Mouse (Mus musculus) testis, adult 2 months (tissue): ENCODE measurements around the gene F12. TPM values are rescaled to one million over a fixed set of nuclear protein-coding genes. Genes with fewer than 3 reads are reported as not detected.
"Not testable (repeated sequence)": the region's sequence is repeated elsewhere in the genome, so short reads cannot be mapped to it uniquely, and the experiment has no call there.

Experiments
- H3K27ac ChIP-seq: fragments of 200-500 bp; 2 replicates; pipeline ENCODE4 v1.5.1; 2012; ENCODE audit warnings: low read depth, low read length; ENCODE audit not compliant: control insufficient read depth, insufficient read depth
- H3K27me3 ChIP-seq: fragments of 200-500 bp; 2 replicates; pipeline ENCODE4 v1.6.1; 2012; ENCODE audit warnings: mild to moderate bottlenecking, low read length, moderate library complexity; ENCODE audit not compliant: control insufficient read depth, insufficient read depth
- H3K36me3 ChIP-seq: fragments of 200-500 bp; 2 replicates; pipeline ENCODE4 v1.6.1; 2012; ENCODE audit warnings: mild to moderate bottlenecking, low read length; ENCODE audit not compliant: control insufficient read depth, insufficient read depth
- H3K4me1 ChIP-seq: fragments of 200-500 bp; 2 replicates; pipeline ENCODE4 v1.6.1; 2012; ENCODE audit warnings: low read length; ENCODE audit not compliant: control insufficient read depth, insufficient read depth
- H3K4me3 ChIP-seq: fragments of 200-500 bp; 2 replicates; pipeline ENCODE4 v1.5.1; 2012; ENCODE audit warnings: low read depth, mild to moderate bottlenecking, low read length, moderate library complexity, mixed read lengths; ENCODE audit not compliant: control insufficient read depth
- CTCF ChIP-seq: fragments of 200-500 bp; IDR thresholded peaks from 2 replicates; pipeline ENCODE4 v1.5.1; 2012; ENCODE audit warnings: low read depth, mild to moderate bottlenecking, inconsistent platforms, low read length, moderate library complexity; ENCODE audit not compliant: control insufficient read depth, insufficient read depth, insufficient replicate concordance
- POLR2A ChIP-seq: fragments of 200-500 bp; IDR thresholded peaks from 2 replicates; pipeline ENCODE4 v1.6.1; 2012; ENCODE audit warnings: low read depth, mild to moderate bottlenecking, inconsistent platforms, low read length, moderate library complexity; ENCODE audit not compliant: control insufficient read depth
- polyA plus RNA-seq: library from polyadenylated mRNA; depleted of rRNA; stranded (reverse); fragments of >200 nt; gene quantifications from 2 replicates; pipeline ENCODE4 v1.2.3, GENCODE M21; 2012

Gene F12
- polyA plus RNA-seq, 1 experiment = 3.0 TPM

DNA sequence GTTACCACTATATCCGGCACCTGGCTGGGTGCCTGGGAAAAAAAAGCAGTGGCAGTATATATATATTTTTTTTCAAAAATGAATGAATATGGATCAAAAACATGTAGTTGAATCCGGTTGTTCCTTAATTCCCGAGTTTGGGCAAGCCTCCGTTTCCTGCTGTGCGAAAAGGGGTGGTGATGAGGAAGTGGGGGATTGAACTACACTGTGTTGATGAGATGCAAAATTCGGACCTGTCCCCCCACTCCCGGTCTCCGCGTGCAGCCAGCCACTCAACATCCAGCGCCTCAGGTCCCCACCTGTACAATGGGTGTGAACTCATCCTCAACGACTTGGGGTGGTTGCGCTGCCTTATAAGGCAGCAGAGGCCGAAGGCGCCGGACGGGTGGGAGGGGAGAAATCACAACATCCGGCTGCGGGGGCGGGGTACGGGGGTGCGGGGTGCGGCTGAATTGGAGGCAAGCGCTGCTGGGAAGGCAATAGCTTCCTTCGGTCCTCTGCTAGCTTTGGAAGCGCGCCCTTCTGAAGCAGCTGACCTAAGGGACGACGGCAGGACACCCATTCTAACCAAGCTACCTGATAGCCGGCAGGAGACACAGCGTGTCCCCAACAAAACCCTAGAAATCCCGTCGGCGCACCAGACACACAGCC is 17.8 kb upstream of the F12 start:
- Histone ChIP-seq H3K27ac (peak overlapping the region; percentile 72), H3K4me3 (peak overlapping the region; percentile 90), H3K36me3 (no peaks in the 10 kb centered on the region), H3K27me3 (no peaks in the 10 kb centered on the region), H3K4me1 (peaks cover 12% of the 10 kb centered on the region)
- no peak for TF ChIP-seq CTCF
- peak; percentile 77 for TF ChIP-seq POLR2A

DNA sequence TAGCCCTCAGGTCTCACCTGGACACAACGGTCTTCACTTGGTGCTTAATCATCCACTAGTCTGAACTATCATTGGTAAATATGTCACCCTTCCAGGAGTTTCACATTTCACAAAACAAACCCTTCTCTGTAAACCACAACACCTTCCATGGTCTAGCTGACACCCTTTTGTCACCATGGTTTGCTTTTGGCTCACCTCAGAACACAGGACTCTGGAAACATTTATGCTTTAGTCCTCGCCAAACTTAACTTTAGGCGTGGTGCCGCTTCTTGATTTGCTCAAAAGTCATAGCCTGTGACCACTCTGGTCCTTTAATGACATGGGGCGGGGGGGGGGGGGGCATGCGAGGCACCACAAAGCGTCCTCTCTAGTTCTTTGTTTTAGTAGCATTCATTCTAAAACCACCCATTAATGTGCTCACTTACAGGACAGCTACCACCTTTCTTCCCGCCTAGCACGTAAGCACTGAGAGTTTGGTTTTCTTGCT is 17.2 kb upstream of the F12 start:
- no peaks in the 10 kb centered on the region for H3K27me3 ChIP-seq
- no peak overlapping the region for H3K4me3 ChIP-seq
- no peaks in the 10 kb centered on the region for H3K36me3 ChIP-seq
- TF ChIP-seq POLR2A (no peak), CTCF (no peak)
- peaks cover 12% of the 10 kb centered on the region for H3K4me1 ChIP-seq
- no peak overlapping the region for H3K27ac ChIP-seq

DNA sequence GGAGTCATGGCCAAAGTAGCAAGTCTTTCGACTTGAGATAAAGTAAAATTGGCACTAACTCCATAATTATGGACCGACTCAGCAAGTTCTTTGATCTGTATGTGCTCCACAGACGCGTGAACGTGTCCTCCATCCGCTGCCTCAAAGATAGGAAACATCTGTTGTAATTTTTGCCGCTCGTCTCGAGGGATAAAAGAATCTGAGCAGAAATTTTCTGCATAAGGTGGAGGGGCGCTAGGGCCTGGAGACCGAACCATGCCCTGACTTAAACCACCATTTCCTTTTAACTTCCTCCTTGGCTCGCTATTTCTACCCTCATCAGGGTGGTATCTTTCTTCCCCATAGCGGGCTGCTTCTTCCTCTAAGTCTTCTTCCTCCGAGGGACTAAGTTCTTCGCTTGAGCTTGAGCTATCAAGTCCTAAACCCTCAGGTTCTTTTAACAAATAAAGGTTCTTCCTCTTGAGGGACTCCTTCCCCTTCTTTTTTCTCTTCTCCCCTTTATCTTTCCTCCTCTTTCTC is 10.6 kb upstream of the F12 start:
- not testable (repeated sequence) for H3K36me3 ChIP-seq, H3K4me1 ChIP-seq, H3K4me3 ChIP-seq, H3K27me3 ChIP-seq, H3K27ac ChIP-seq

DNA sequence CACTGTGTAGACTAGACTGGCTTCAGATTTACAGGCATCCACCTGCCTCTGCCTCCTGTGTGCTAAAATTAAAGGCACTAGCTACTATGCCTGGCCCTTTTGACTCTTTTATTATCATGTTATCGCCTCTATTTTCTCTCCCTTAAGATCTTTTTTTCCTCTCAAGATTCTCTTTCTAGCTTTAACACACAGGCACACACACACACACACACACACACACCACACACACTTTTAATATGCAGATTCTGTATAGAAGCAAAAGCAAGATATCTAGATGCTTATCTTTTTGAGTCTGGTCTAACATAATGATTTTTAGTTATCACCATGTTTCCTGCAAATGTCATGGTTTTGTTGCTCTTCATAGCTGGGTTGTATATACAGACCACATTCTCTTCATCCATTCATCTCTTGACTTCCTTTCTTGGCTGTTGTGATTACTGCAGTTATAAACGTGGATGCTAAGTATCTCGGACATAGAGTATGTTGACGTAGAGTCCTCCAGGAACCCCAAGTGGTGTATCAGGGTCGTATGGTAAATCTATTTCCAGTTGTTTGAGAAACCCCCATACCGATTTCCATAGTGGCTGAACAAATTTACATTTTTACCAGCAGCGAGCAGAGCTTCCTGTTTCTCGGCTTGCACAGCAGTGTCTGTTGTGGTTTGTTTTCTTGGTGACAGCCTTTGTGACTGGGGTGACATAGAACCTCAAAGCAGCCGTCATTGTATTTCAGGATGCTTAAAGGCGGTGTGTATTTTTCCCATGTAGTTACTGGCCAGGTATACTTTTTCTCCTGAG is 5.5 kb upstream of the F12 start:
- TF ChIP-seq CTCF (no peak), POLR2A (no peak)
- H3K27me3 ChIP-seq = no peaks in the 10 kb centered on the region

DNA sequence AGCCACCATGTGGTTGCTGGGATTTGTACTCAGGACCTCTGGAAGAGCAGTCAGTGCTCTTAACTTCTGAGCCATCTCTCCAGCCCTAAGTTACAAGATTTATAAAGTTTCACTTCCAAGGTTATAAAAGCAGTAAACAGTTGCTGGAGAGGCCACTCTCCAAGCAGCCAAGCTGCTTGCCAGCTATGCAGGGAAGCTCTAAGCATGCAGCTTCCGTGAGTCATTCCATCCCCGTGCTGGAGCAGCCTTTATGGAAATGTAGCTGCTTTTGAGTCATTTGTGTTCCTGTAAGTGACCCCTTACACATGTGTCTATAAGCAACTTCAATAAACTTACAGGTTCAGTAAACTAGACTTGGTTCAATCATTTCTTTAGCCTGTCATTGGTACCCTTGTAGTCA is 4.0 kb upstream of the F12 start:
- Histone ChIP-seq H3K4me3 (no peak overlapping the region), H3K27me3 (no peaks in the 10 kb centered on the region), H3K27ac (no peak overlapping the region), H3K36me3 (no peaks in the 10 kb centered on the region), H3K4me1 (peaks cover 3% of the 10 kb centered on the region; the same call in 1 of the 2 replicates)
- no peak for TF ChIP-seq POLR2A
- TF ChIP-seq CTCF = no peak

More for the DNA sequence above, 5.5 kb upstream of the F12 start:
- no peak overlapping the region for H3K4me3 ChIP-seq
- H3K4me1 ChIP-seq = peaks cover 3% of the 10 kb centered on the region; the same call in 1 of the 2 replicates
- no peaks in the 10 kb centered on the region for H3K36me3 ChIP-seq
- H3K27ac ChIP-seq = no peak overlapping the region

DNA sequence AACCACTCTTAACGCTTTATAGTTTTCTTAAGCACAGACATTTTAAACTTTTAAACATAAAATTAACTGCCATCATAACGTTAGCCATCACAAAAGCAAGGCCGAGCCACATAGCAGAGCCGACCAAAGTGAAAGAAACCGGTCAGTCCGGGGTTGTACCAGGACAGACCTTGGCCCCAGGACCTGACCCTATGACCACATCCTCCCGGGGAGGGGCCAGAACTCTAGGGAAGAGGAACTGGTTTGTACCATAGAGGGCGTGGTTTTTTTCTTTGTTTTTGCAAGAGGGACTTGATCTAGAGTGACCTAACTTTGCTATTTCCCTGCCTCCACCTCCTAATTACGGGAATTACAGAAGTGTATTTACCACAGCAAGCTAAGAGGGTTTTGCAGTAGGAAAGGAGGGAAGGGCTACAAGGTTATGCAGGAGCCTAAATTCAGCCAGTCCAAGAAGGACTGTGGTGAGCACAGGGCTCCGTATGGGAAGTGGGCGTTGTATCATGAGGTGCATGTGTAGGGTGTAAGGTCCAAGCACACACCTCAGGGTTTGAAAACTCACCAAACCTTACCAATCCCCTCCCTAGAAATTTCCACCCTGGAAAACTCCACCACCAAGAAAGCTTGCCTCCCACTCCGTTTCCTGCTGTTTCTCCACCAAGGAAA is 2.8 kb upstream of the F12 start:
- TF ChIP-seq POLR2A = no peak
- no peak for TF ChIP-seq CTCF
- Histone ChIP-seq H3K36me3 (no peaks in the 10 kb centered on the region), H3K4me3 (no peak overlapping the region), H3K4me1 (peaks cover 3% of the 10 kb centered on the region; the same call in 1 of the 2 replicates), H3K27ac (peak overlapping the region; percentile 85), H3K27me3 (no peaks in the 10 kb centered on the region)

DNA sequence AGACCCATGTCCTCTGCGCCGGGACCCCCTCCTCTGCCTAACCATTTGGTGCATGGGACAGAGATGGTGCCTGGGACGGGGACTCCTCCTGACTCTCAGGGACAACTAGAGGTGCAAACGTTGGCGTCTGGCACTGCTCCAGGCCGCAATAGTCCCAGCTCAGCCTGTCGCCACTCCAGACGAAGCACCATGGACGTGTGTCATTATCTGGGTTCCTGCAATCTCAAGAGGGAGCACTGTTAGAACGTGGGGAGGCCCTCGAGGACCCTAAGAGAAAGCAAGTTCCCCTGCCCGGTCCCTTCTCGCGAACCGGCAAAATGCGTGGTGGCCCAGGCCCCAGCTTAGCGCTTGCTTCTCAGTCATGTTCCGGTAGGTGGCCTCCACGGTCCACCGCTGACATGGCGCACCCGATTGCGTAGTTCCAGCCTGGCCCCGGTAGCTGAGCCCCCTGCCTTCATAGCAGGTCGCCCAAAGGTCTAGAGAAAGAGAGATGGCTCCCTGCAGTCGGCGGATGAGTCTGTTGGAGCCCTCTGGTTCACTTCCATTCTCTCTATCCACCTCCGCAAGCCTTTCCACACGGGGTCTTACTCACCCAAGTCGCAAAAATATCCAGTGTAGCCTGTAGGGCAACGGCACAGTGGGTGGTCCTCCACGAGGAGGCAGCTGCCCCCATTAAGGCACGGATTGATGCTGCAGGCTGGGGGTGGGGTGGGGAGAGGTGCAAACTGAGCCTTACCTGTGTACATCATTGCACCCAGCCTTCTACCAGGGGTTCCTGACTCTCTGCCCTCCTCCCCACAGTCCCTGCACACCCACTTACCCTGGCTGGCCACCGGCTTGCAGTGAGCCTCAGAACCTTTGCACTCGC is 5.4 kb downstream of the F12 start:
- no peak overlapping the region for H3K27ac ChIP-seq
- H3K27me3 ChIP-seq = no peaks in the 10 kb centered on the region; the same call in 1 of the 2 replicates
- no peaks in the 10 kb centered on the region for H3K36me3 ChIP-seq
- peaks cover 17% of the 10 kb centered on the region for H3K4me1 ChIP-seq
- TF ChIP-seq CTCF (peak; percentile 71; the same call in 1 of the 2 replicates), POLR2A (no peak; the same call in 1 of the 2 replicates)
- H3K4me3 ChIP-seq = peak overlapping the region; percentile 77
